Mouse (Mus musculus) cerebellum, adult 8-10 months (tissue): ENCODE data around the gene Tagln.

ENCODE experiments used
- DNase-seq: peaks from one replicate; pipeline ENCODE4 v3.0.0; 2022

The Tagln gene

DNA sequence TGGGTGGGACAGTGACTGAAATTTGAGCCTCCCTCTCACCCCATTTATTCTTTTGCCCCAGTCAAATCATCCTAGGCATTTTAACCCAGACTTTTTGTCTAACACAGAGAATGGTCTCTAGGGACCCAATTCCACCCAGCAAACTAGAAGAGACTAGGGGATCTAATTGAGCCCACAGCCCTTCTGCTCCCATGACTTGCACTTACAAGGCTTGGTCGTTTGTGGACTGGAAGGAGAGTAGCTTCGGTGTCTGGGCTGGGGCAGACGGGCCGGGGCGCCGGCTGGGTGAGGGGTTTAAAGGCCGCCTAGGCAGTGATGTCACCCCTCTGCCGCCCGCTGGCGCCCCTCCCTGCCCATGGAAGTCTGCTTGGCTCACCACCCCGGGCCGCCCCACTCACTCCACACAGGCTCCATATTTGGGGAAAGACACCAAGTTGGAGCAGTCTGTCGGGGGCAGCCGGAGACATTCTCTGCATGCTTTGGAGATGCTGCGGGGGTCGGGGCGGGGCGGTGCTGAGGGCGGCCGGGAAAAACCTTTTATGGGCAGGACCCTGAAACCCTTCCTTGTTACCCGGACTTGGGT lies at the start of gene Tagln:
TSS of gene Tagln (minus strand) at position 431 of the 583 bp plus-strand sequence.
- no peak for DNase-seq

DNA sequence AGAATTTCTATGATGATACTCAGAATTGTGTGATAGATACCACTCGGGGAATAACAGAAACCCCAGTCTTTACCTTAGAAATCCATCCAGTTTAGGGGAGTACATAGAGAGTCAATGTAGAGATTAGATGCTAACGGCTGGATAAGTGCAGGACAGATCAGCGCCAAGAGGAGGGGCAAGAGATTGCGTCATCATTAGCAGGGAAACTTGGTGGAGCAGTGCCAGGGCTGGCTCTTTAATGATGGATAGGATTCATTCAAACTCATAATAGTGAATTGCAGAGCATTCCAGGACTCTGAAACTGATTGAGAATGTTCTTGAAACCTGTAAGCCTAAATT lies 49.3 kb upstream of the Tagln start:
- peak; percentile 66 for DNase-seq

DNA sequence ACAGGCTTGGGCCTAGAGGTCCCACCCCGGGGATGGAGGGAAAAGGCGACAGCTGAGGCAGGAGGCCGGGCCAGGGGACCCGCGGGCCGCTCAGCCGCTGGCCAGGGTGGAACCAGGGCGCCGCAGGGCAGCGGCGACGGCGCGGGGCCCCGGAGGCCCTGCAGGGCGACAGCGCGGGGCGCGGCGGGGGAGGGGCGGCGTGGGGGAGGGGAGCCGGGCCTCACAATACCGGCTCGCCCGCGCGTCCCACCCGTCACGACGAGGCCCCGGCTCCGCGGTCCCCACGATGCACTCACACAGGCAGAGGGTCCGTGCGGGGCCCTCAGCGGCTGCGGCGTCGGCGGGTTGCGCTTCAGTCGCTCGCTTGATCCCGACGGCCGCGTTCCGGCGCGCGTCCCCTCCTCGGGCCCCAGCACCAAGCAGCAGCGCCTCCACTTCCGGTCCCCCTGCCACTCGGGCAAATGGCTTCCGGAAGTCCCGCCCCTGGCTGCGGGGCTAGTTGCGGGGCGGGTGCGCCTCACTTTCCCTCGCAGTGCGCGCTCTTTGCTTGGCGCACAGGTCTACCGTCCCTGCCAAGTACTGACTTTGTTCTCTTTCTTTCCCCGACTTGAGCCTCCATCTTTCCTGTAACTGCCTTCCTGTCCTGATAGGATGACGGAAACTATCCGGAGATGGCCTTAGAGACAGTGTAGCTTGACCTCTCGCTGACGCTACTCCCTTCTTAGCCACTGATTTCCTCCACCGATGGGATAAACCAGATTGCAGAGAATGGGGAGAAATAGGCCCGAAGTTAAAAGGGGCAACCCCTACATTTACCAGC lies 48.8 kb upstream of the Tagln start:
- DNase-seq: peak; percentile 90

DNA sequence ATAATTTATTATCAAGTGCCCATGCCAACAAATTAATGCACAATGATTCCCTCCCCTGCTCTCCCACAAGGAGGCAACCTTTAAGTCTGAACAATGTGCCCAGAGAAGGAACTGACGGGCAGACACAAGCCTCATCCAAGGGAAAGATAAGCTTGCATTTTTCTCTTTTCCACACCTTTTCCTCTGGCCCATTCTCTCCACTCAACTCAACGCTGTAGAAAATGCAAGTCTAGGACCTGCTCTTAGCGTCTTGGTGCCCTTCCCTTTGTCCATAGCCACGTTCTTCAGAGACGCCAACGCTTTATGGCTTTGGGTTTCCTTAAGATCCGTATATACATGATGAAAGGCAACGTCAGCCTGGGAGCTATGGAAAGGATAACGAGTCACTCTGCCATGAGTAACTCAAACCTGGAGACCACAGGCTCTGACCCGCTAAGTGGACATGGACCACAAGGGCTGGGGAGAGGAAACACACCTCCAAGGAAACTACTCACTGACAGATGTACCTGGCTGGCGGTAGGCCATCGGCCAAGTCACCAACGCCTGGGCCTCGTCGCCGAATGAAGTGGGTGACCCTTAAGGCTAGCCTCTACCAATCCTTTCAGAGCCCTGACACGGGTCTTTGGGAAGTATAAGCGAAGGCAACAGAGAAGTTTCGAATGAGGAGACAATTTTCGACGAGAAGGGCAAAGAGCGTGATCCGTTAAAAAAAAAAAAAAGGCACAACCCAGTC lies 48.0 kb upstream of the Tagln start:
- DNase-seq: peak; percentile 48

DNA sequence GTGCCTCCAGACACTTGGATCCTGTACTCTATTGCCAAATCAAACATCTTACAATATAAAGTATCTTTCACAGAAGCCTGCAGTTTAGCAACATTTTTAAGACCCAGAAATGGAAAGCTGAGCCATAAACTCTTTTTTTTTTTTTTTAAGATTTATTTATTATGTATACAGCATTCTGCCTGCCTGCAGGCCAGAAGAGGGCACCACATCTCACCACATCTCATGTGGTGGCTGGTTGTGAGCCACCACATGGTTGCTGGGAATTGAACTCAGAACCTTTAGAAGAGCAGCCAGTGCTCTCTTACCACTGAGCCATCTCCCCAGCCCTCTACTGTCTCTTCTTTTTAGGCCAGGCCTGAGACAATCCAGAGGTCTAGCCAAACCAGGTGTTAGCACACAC lies 45.5 kb upstream of the Tagln start:
- no peak for DNase-seq

DNA sequence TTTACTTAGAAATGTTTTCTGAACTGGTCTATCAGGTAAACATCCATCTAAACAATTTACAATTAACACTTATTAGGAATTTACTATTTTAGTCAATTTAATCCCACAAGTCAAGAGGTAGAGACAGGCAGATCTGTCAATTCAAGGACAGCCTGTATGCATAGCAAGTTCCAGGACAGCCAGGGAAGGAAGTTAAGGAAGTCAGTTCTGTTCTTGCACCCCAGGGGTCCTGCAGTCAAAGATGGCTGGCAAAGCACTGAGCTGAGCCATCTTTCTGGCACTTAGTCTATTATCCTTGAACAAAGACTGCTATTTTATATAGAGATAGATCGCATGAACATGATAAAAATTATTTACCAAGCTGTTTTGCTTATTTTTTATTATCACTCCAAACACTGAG lies 44.8 kb upstream of the Tagln start:
- no peak for DNase-seq

DNA sequence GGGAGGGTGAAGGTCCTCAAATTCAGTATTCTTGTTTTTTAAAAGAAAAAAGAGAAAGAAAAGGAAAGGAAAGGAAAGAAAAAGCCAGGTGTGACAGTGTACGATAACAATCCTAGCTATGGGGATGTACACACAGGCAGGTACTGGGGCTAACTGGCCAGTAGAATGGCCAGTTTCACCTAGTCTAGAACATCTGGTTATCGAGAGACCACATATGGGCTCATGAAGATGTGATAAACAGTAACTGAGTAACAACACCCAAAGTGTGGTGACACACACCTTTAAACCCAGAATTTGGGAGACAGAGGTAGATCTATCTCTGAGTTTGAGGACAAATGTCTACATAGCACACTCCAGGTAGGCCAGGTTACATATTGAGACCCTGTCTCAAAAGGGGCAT lies 43.9 kb upstream of the Tagln start:
- DNase-seq: no peak

DNA sequence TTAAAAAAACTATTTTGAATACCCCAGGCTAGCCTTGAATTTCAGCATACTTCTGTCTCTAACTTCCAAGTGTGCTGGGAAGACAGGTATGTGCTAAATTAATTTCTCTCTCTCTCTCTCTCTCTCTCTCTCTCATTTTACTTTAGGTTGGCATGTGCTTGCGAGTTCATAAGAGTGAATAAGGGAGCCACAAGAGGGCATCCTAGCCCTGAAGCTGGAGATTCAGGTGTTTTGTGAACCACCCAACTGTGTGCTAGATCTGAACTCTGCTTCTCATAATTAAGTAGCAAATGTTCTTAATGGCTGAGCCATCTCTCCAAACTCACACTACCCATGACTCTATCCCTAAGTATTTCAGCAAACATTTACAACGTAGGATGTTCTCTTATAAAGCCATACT lies 41.0 kb upstream of the Tagln start:
- DNase-seq: no peak

DNA sequence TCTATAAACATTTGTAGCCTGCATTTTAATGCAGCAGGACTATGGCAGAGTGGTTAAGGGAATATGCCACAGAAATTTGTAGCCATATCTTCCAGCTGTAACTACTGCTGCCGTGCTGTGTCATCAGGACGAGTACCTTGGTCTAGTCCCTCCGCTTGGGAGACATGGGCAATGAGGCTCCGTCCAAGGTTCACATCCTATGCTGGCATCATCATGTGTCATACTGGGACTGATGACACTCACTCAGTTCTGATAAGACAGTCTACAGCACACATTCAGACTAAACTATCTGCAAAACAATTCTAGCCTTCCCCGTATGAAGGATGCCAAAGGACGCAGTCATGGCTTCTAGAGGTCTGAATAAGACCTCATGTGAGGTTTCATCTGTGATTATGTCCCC lies 27.7 kb upstream of the Tagln start:
- no peak for DNase-seq

DNA sequence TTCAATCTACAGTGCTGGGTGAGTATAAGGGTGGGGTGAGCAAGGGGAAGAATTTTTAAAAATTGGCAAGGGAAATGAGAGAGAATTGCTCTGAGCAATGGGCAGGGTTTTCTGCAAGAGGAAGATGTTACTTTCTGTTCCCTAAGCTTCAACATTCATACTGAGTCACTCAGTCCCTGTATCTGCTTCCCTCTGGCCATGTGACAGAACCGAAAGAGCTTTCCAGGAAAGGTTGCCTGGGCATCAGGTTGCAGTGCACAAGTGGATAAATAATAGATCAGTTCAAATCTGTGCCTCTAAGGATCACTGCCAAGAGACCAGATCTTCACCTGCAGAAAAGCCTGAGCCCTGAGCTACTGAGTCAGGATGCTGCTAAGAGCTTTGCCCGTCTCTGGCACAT lies 26.0 kb upstream of the Tagln start:
- DNase-seq: no peak

DNA sequence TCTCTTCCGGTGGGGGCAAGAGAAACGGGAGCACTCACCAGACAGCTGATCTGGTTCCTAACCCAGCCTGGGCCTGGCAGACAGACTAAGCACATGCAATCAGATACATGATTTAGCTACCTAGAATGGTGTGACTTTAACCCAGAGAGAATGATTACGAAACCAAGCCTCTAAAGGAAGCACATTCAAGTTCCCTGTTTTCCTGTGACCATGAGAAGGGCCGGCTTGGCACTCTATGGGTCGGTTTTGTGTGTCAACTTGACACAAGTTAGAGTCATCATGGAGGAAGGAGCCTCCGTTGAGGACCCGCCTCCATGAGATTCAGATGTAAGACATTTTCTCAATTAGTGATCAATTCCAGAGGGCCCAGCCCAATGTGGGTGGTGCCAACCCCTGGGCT lies 23.8 kb upstream of the Tagln start:
- DNase-seq: no peak

DNA sequence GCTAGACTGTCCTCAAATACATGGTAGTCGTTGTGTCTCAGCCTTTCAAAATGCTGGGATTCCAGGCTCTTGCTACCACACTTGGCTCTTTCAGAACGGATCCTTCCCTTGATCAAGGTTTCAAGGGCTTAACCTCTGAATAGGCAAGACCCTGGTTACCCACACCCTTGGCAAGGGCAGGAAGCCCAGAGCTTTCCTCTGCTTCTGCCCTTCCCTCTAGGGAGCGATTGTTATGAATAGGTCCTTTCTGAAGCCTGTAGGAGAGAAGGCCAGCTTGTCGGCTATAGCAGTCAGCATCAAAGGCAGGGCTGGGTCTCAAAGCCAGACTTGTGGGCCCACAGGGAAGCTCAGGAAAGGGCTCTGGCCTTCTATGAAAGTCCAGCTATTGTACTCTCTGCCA lies 23.0 kb upstream of the Tagln start:
- DNase-seq: no peak

DNA sequence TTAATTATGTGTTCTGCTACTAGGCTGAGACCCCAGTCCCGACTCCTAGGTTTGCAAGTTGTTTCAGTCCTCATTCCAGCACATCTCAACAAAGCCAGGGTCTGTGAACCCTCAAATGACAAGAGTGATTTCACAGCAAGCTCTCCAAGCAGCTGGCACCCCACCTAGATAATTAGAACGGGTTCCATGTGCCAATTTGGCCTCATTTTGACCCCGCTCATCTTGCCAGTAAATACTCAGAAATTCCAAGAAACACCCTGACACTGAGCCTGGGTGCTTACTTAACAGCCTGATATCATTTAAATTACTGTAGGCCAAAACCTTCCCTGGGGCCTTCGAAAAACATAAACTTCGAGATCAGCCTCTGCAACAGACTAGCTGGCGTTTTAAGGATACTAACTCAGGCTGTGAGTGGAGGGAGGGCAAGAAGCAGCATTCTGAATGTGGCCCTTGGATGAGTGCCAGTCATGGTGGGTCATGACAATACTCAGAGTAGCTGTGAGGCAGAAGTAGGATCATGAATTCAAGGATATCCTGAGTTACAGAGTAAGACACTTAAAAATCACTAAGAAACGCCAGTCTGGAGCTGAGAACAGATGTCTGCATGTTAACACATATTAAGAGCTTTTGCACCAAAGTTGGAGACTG lies 22.3 kb upstream of the Tagln start:
- no peak for DNase-seq

DNA sequence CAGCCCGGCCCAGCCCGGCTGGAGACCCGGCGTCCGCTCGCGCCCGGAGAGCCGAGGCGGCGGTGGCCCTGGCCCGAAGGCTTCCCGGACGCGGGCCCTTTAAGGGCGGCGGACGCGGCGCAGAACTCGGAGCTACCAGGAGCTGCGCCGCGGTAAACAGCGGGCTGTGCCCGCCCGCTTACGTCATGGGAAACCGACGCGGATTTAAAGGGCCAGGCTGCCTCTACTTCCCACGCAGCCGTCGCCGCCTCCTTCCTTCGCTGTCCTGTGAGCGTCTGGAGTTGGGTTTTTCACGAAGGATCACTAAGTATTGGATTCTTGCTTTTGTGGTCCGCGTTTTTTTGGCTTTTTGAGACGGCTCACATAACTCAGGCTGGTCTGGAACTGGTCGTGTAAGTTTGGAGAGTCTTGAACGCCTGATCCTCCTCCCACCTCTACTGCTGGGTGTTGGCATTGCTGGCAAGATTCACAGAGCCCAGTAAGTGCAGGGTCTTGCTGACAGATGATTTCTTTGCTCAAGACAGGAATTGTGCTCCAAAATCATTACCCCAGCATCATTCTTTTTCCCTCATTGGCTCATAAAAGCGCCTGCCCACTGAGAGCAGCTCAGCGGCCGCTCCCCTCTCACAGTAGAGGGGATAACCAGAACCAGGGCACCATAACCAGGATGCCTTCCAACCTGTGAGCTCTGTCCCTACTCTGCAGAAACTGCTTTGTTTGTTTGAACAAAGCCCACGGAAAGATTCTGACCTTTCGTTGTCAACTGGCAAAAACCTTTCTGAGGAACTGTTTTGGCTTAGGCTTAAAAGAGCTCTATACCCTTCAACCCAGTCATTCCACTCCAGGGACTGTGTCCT lies 19.5 kb upstream of the Tagln start, which contains the start of gene Sidt2:
TSS of gene Sidt2 (minus strand) at position 152 of the 857 bp plus-strand sequence.
- peak; percentile 85 for DNase-seq

DNA sequence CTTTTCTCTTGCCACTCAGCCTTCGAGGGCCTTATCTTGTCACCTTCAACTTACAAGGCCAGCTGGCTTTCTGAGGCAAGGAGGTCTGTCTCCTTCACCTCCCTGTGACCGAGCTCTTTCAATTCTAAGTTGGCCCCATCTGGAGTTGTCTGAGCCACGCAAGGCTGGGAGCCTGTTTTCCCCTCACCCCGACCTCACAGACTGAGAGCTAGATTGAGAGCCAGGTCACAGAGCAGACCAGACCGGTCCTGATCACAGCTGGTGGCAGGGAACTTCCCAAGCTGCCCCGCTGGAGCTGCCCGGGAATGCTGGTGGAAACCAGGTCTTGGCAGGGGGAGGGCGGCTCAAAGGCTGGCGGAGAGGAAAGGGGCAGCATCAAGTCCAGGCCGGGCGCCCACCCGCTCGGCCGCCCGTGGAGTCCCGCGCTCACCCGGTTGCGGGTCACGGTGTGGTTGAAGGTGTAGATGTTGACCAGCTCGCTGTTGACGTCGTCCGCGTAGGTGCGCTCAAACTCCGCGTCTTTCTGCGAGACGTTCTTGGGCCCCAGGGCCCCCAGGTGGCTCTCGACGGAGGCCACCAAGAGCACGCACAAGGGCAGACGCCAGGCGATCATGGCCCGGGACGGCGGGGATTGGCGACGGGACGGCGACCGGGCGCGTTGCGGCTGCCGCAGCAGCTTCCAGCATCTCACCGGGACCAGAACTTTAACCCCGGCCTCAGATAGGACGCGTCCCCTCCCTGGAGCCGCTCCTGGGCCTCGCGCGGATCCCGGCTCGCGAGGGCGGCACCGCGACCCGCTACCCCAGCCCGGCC lies 18.6 kb upstream of the Tagln start:
- DNase-seq: peak; percentile 60

DNA sequence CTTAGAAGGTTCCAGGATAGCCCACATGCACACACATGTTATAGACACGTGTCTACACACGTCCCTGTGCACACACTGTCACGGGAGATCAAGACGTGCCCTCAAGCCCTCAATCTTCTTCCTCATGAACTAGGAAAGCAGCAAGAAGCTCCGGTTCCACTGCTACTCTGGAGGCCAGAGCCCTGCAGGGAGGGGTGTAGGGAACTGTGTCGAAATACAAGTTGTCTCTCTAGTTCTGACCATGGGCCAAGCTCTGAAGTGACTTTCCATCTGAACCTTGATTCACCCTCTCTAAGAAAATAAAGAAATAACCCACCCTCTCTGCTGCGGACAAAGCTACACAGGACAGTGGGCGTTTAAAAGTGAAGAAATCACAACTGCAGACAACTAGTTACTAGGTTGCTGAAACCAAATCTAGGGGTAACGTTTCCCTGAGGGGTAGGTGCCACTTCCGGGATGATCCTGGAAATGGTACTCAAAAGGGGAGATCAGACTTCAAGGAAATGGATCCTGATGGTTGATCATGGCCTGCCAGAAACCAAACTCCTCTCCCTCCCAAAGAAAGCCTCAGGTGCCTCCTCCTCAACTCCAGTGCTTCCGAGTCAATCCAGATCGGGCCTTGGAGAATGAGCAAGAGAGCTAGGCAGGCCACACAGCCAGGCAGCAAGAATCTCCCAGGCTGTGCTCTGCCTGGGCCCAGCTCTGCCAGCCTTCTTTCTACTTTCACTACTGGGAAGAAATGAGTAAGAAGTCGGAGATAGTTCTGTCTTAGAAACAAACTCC lies 17.8 kb upstream of the Tagln start:
- no peak for DNase-seq

DNA sequence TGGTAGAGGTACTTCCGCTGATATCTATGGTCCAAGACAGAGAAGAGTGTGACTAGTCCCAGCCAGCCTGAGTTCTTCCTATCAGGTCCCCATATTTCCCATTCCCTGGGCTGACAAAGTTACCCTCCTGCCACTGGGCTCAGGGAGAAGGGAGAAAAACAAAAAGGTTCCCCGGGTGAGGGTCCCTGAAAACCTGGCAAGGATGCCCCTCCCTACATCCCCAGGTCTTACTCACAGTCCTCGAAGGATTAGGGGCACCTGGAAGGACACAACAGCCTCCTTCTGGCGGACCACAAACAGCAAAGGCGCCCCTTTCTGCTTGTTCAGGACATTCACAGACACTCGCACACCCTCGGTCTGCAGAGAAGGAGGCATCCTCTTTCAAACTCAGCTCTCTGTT lies 17.0 kb upstream of the Tagln start:
- no peak for DNase-seq

DNA sequence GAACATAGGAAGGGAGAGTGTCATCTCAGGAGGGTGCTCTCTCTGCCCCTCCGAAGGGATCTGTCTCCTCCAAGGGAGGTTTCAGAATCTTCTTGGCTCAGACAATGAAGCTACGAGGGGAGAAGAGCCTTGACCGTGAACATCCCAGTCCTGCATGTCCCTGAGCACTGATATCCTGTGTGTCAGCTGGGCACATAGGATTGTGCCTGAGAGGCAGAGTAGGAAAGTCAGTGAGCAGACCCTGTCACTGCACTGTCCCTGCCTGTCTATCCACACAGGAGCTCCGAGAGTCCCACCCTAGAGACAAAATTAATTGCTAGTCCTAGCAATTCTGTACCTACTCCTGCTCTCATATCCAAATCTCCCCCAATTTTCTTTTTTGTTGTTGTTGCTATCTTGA lies 16.2 kb upstream of the Tagln start:
- no peak for DNase-seq

DNA sequence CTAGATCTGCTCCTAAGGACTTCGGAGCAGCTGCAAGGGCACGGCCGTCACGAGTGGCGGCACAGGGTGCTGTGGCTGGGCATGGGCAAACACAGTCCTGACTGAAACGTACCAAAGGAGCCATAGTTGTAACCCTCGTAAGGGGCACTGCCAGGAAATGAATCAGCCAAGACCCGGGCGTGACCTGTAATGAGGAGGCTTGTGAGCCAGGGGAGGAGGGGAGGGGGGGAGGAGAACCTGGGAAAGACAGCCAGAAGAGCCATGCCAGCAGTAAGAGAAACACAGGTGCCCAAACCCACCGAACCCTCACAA lies 11.0 kb upstream of the Tagln start:
- DNase-seq: no peak

DNA sequence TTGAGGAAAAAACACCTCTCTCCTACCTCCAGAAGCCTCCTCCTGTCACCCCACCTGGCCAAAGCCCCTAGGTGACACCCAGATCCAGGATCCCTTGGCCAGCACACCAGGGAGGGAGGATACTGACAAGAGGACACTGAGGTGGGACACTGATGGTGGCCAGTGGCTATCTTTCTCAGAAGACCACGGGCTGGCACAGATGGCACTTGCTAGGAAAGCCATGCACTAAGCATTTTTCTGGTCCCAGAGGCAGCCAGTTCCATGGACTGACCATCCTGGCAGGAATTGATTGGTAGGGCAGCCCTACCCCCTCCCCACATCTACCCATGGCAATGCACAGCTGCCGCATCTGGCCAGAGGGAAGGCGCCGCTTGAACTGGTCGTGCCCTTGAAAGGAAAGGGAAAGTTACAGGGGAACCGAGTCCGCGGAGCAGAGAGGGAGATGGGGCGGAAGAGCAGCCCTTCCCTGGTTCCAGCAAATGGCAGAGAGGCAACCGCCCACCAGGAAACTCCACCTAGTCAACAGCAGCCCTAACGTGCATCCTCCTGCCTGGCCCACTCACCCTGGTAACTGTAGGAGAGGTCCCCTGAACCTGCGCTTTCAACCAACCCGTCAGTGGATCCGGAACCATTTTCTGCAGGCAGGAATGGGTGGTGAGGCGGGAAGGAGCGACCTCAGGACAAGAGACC lies 10.5 kb upstream of the Tagln start:
- DNase-seq: no peak

DNA sequence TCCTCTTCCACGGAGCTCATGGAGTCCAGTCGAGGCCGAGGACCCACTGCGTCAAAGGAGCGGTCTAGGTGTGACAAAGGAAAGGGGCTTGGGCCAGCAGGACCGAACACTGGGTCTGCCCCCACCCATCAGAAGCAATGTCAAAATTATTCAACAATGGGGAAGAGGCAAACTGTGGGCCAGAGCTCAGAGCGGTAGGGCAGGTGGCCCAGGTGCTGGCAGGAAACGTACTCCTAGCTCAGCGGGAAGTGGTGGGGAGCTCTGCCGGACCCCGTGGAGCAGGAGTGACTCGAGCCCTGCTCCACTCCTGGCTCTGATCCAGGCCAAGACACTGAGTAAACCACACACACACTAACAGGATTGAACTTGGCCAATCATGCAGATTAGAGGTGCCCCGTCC lies 9.9 kb upstream of the Tagln start:
- DNase-seq: peak; percentile 56
